Mouse (Mus musculus): ENCODE measurements at regions not wholly inside any gene's neighbourhood (a gene's known extent, or its start where the extent isn't known, plus 50 kb on each side); places are given as distances from the start of the nearest gene placed in this dataset.

- H3K27ac ChIP-seq (replicated peaks), result no peak overlapping the region
- 20% methylated on average over 7 of the region's 7 CpGs for WGBS
These were observed 365.1 kb downstream of the Dmrt2 start for GRCm38 (mm10) chr19:26037270-26037669.

GRCm38 (mm10) chr19:26051478-26052215 is 379.4 kb downstream of the Dmrt2 start:
- Histone ChIP-seq H3K27ac (replicated peaks) (peak overlapping the region; percentile 56), H3K36me3 (no peaks in the 10 kb centered on the region), H3K4me2 (replicated peaks) (no peak overlapping the region), H3K9ac (no peak overlapping the region), H3K27me3 (no peaks in the 10 kb centered on the region), H3K9me3 (replicated peaks) (no peaks in the 10 kb centered on the region), H3K4me1 (peaks cover 17% of the 10 kb centered on the region), H3K4me3 (replicated peaks) (no peak overlapping the region)
- 18% methylated on average over 9 of the region's 9 CpGs for WGBS
- peak; percentile 73 for ATAC-seq (ENCODE audit: insufficient number of reproducible peaks, low FRiP score, low TSS enrichment, low read depth)

More at GRCm38 (mm10) chr19:26037270-26037669, 365.1 kb downstream of the Dmrt2 start:
- Histone ChIP-seq H3K27me3 (no peaks in the 10 kb centered on the region), H3K36me3 (no peaks in the 10 kb centered on the region), H3K4me2 (replicated peaks) (no peak overlapping the region), H3K4me1 (no peaks in the 10 kb centered on the region), H3K9me3 (replicated peaks) (no peaks in the 10 kb centered on the region), H3K4me3 (replicated peaks) (no peak overlapping the region), H3K9ac (no peak overlapping the region)
- ATAC-seq (ENCODE audit: insufficient number of reproducible peaks, low FRiP score, low TSS enrichment, low read depth), result no peak; the same call in 1 of the 2 replicates

- Histone ChIP-seq H3K4me2 (replicated peaks) (no peak overlapping the region), H3K9ac (no peak overlapping the region), H3K4me1 (peaks cover 4% of the 10 kb centered on the region; the same call in 1 of the 2 replicates), H3K27ac (replicated peaks) (no peak overlapping the region), H3K9me3 (replicated peaks) (no peaks in the 10 kb centered on the region), H3K4me3 (replicated peaks) (no peak overlapping the region), H3K27me3 (no peaks in the 10 kb centered on the region), H3K36me3 (no peaks in the 10 kb centered on the region)
- no peak for ATAC-seq (ENCODE audit: insufficient number of reproducible peaks, low FRiP score, low TSS enrichment, low read depth)
- 61% methylated on average over 2 of the region's 2 CpGs for WGBS
These were observed 387.5 kb downstream of the Dmrt2 start for GRCm38 (mm10) chr19:26059668-26060067.

- Histone ChIP-seq H3K9ac (no peak overlapping the region), H3K4me1 (no peaks in the 10 kb centered on the region), H3K36me3 (no peaks in the 10 kb centered on the region), H3K27me3 (no peaks in the 10 kb centered on the region), H3K9me3 (replicated peaks) (no peaks in the 10 kb centered on the region), H3K27ac (replicated peaks) (no peak overlapping the region), H3K4me3 (replicated peaks) (no peak overlapping the region), H3K4me2 (replicated peaks) (no peak overlapping the region)
- 58% methylated on average over 2 of the region's 2 CpGs for WGBS
- ATAC-seq (ENCODE audit: insufficient number of reproducible peaks, low FRiP score, low TSS enrichment, low read depth), result no peak
These were observed 396.3 kb downstream of the Dmrt2 start for GRCm38 (mm10) chr19:26068553-26068952.

- whole genome bisulfite sequencing, result 89% methylated on average over 3 of the region's 3 CpGs
- Histone ChIP-seq H3K4me3 (replicated peaks) (no peak overlapping the region), H3K9ac (no peak overlapping the region)
These were observed 397.7 kb downstream of the Dmrt2 start for GRCm38 (mm10) chr19:26069908-26070307.

GRCm38 (mm10) chr19:26088318-26088717 is 416.1 kb downstream of the Dmrt2 start:
- Histone ChIP-seq H3K27ac (replicated peaks) (no peak overlapping the region), H3K27me3 (no peaks in the 10 kb centered on the region), H3K36me3 (no peaks in the 10 kb centered on the region), H3K9ac (no peak overlapping the region), H3K4me2 (replicated peaks) (no peak overlapping the region), H3K4me3 (replicated peaks) (no peak overlapping the region), H3K4me1 (no peaks in the 10 kb centered on the region), H3K9me3 (replicated peaks) (no peaks in the 10 kb centered on the region)
- no peak for ATAC-seq (ENCODE audit: insufficient number of reproducible peaks, low FRiP score, low TSS enrichment, low read depth)
- 87% methylated on average over 3 of the region's 3 CpGs for WGBS

More at GRCm38 (mm10) chr19:26069908-26070307, 397.7 kb downstream of the Dmrt2 start:
- no peak for ATAC-seq (ENCODE audit: insufficient number of reproducible peaks, low FRiP score, low TSS enrichment, low read depth)
- Histone ChIP-seq H3K27me3 (no peaks in the 10 kb centered on the region), H3K4me2 (replicated peaks) (no peak overlapping the region), H3K4me1 (no peaks in the 10 kb centered on the region), H3K36me3 (no peaks in the 10 kb centered on the region), H3K27ac (replicated peaks) (no peak overlapping the region), H3K9me3 (replicated peaks) (no peaks in the 10 kb centered on the region)

- no peak overlapping the region for H3K4me2 ChIP-seq (replicated peaks)
- H3K4me1 ChIP-seq, result no peaks in the 10 kb centered on the region
- H3K27ac ChIP-seq (replicated peaks), result no peak overlapping the region
- H3K27me3 ChIP-seq, result no peaks in the 10 kb centered on the region
- no peaks in the 10 kb centered on the region for H3K36me3 ChIP-seq
- no peak for ATAC-seq (ENCODE audit: insufficient number of reproducible peaks, low FRiP score, low TSS enrichment, low read depth)
- WGBS, result 48% methylated on average over 8 of the region's 8 CpGs
- no peak overlapping the region for H3K9ac ChIP-seq
- H3K9me3 ChIP-seq (replicated peaks), result no peaks in the 10 kb centered on the region
- no peak overlapping the region for H3K4me3 ChIP-seq (replicated peaks)
These were observed 419.2 kb downstream of the Dmrt2 start for GRCm38 (mm10) chr19:26091386-26091785.

- Histone ChIP-seq H3K4me3 (replicated peaks) (no peak overlapping the region), H3K4me2 (replicated peaks) (no peak overlapping the region), H3K9ac (no peak overlapping the region), H3K9me3 (replicated peaks) (no peaks in the 10 kb centered on the region), H3K27ac (replicated peaks) (no peak overlapping the region), H3K27me3 (no peaks in the 10 kb centered on the region), H3K36me3 (no peaks in the 10 kb centered on the region), H3K4me1 (no peaks in the 10 kb centered on the region)
- WGBS, result 89% methylated on average over 1 of the region's 1 CpGs
- no peak for ATAC-seq (ENCODE audit: insufficient number of reproducible peaks, low FRiP score, low TSS enrichment, low read depth)
These were observed 421.6 kb downstream of the Dmrt2 start for GRCm38 (mm10) chr19:26093844-26094243.

- Histone ChIP-seq H3K36me3 (no peaks in the 10 kb centered on the region), H3K4me3 (replicated peaks) (no peak overlapping the region), H3K4me2 (replicated peaks) (no peak overlapping the region), H3K27ac (replicated peaks) (no peak overlapping the region), H3K4me1 (0 out of 2 replicates have a peak, but pooled peaks cover 4% of the 10 kb centered on the region), H3K9me3 (replicated peaks) (no peaks in the 10 kb centered on the region), H3K9ac (no peak overlapping the region), H3K27me3 (no peaks in the 10 kb centered on the region)
- no peak for ATAC-seq (ENCODE audit: insufficient number of reproducible peaks, low FRiP score, low TSS enrichment, low read depth)
- WGBS, result 85% methylated on average over 6 of the region's 6 CpGs
These were observed 442.1 kb downstream of the Dmrt2 start for GRCm38 (mm10) chr19:26114326-26114725.

GRCm38 (mm10) chr19:26128423-26128822 is 456.2 kb downstream of the Dmrt2 start:
- Histone ChIP-seq H3K27me3 (no peaks in the 10 kb centered on the region), H3K9ac (no peak overlapping the region), H3K36me3 (no peaks in the 10 kb centered on the region), H3K9me3 (replicated peaks) (no peaks in the 10 kb centered on the region), H3K4me2 (replicated peaks) (no peak overlapping the region), H3K4me3 (replicated peaks) (no peak overlapping the region), H3K4me1 (no peaks in the 10 kb centered on the region), H3K27ac (replicated peaks) (no peak overlapping the region)
- WGBS, result 63% methylated on average over 2 of the region's 2 CpGs
- no peak for ATAC-seq (ENCODE audit: insufficient number of reproducible peaks, low FRiP score, low TSS enrichment, low read depth)

GRCm38 (mm10) chr19:26134385-26134784 is 462.2 kb downstream of the Dmrt2 start:
- 63% methylated on average over 4 of the region's 4 CpGs for WGBS

More at GRCm38 (mm10) chr19:26134385-26134784, 462.2 kb downstream of the Dmrt2 start:
- Histone ChIP-seq H3K27me3 (no peaks in the 10 kb centered on the region), H3K36me3 (no peaks in the 10 kb centered on the region), H3K4me3 (replicated peaks) (no peak overlapping the region), H3K27ac (replicated peaks) (no peak overlapping the region), H3K9me3 (replicated peaks) (no peaks in the 10 kb centered on the region), H3K4me1 (no peaks in the 10 kb centered on the region), H3K9ac (no peak overlapping the region), H3K4me2 (replicated peaks) (no peak overlapping the region)
- ATAC-seq (ENCODE audit: insufficient number of reproducible peaks, low FRiP score, low TSS enrichment, low read depth), result no peak

All from embryonic facial prominence, embryonic 15.5 days (tissue).